Mouse (Mus musculus) midbrain, embryonic 12.5 days (tissue): ENCODE measurements around the gene Sult2b1. TPM values are rescaled to one million over a fixed set of nuclear protein-coding genes. Genes with fewer than 3 reads are reported as not detected.

Source experiments
- ATAC-seq: fragments of 200-750 bp; cut with Nextera tagmentation; 2 replicates; pipeline ENCODE4 v1.8.0; 2017; ENCODE audit warnings: low read depth, moderate TSS enrichment, moderate library complexity; ENCODE audit not compliant: low FRiP score
- H3K27ac ChIP-seq: fragments of 300-500 bp; sonication (generic); replicated peaks from 2 replicates; pipeline ENCODE4 v1.5.1; 2016; ENCODE audit warnings: mild to moderate bottlenecking
- H3K27me3 ChIP-seq: fragments of 300-500 bp; sonication (generic); 2 replicates; pipeline ENCODE4 v1.6.1; 2016; ENCODE audit warnings: mild to moderate bottlenecking
- H3K36me3 ChIP-seq: fragments of 300-500 bp; sonication (generic); 2 replicates; pipeline ENCODE4 v1.6.1; 2016
- H3K4me1 ChIP-seq: fragments of 300-500 bp; sonication (generic); 2 replicates; pipeline ENCODE4 v1.6.1; 2016
- H3K4me2 ChIP-seq: fragments of 300-500 bp; sonication (generic); replicated peaks from 2 replicates; pipeline ENCODE4 v1.6.1; 2016; ENCODE audit warnings: mild to moderate bottlenecking, moderate library complexity
- H3K4me3 ChIP-seq: fragments of 300-500 bp; sonication (generic); 2 replicates; pipeline ENCODE4 v1.5.1; 2016; ENCODE audit warnings: mild to moderate bottlenecking
- H3K9ac ChIP-seq: fragments of 300-500 bp; sonication (generic); replicated peaks from 2 replicates; pipeline ENCODE4 v1.6.1; 2016; ENCODE audit warnings: mild to moderate bottlenecking, moderate library complexity
- H3K9me3 ChIP-seq: fragments of 300-500 bp; sonication (generic); 2 replicates; pipeline ENCODE4 v1.6.1; 2016; ENCODE audit warnings: mild to moderate bottlenecking
- WGBS: fragments of 180-500 bp; shearing (Covaris S2); methylation state at CpG from one replicate; pipeline ENCODE4 v1.1.7; 2016; 5-methylcytosine and 5-hydroxymethylcytosine counted together
- polyA plus RNA-seq: library from polyadenylated mRNA; unstranded; fragments of >200 nt; fragmentation: Nextera tagmentation; extraction: Ambion mirVana; gene quantifications from 2 replicates; pipeline ENCODE4 v1.2.1, GENCODE M21; 2016

The Sult2b1 gene
- polyA plus RNA-seq, 1 experiment from 2014 or later: 1.5 TPM

- no peak for ATAC-seq
- H3K9ac ChIP-seq: no peak overlapping the region; the same call in 1 of the 2 replicates
- H3K36me3 ChIP-seq: peaks cover 25% of the 10 kb centered on the region
- peaks cover 19% of the 10 kb centered on the region for H3K27me3 ChIP-seq
- 16% methylated on average over 10 of the region's 10 CpGs for whole genome bisulfite sequencing
- H3K4me1 ChIP-seq: peaks cover 28% of the 10 kb centered on the region
- peak overlapping the region; percentile 52 for H3K4me2 ChIP-seq
- peak overlapping the region; percentile 65 for H3K27ac ChIP-seq
- H3K4me3 ChIP-seq: no peak overlapping the region
- no peaks in the 10 kb centered on the region for H3K9me3 ChIP-seq
Observed at GRCm38 (mm10) chr7:45815323-45815983, 31.0 kb upstream of the Sult2b1 start.

GRCm38 (mm10) chr7:45814841-45815240 is 30.4 kb upstream of the Sult2b1 start:
- Histone ChIP-seq H3K27me3 (peaks cover 13% of the 10 kb centered on the region), H3K36me3 (peaks cover 31% of the 10 kb centered on the region), H3K4me1 (peaks cover 28% of the 10 kb centered on the region), H3K4me3 (peak overlapping the region; percentile 90), H3K9ac (no peak overlapping the region), H3K27ac (peak overlapping the region; percentile 65), H3K9me3 (no peaks in the 10 kb centered on the region), H3K4me2 (peak overlapping the region; percentile 52)
- no peak for ATAC-seq
- WGBS: 1% methylated on average over 5 of the region's 5 CpGs

GRCm38 (mm10) chr7:45813787-45814779 is 29.6 kb upstream of the Sult2b1 start, which contains the start of gene Cyth2:
TSS of gene Cyth2 (minus strand) at chr7:45814581.
- Histone ChIP-seq H3K27me3 (peaks cover 10% of the 10 kb centered on the region), H3K36me3 (peaks cover 39% of the 10 kb centered on the region), H3K9ac (peak within 1 kb of the TSS; percentile 99), H3K9me3 (no peaks in the 10 kb centered on the region), H3K4me2 (peak within 1 kb of the TSS; percentile 91), H3K4me3 (peak within 1 kb of the TSS; percentile 90), H3K27ac (peak within 1 kb of the TSS; percentile 100), H3K4me1 (peaks cover 28% of the 10 kb centered on the region)
- WGBS: under 1% methylated on average over 72 of the region's 92 CpGs
- peak; percentile 98 for ATAC-seq

- peaks cover 35% of the 10 kb centered on the region for H3K4me1 ChIP-seq
- H3K9me3 ChIP-seq: no peaks in the 10 kb centered on the region
- H3K36me3 ChIP-seq: peaks cover 50% of the 10 kb centered on the region
- peak overlapping the region; percentile 99 for H3K9ac ChIP-seq
- ATAC-seq: no peak
- no peaks in the 10 kb centered on the region for H3K27me3 ChIP-seq
- H3K4me2 ChIP-seq: peak overlapping the region; percentile 91
- H3K27ac ChIP-seq: peak overlapping the region; percentile 100; the same call in 1 of the 2 replicates
- 84% methylated on average over 8 of the region's 8 CpGs for WGBS
- H3K4me3 ChIP-seq: peak overlapping the region; percentile 90
Observed at GRCm38 (mm10) chr7:45812921-45813320, 28.5 kb upstream of the Sult2b1 start.

GRCm38 (mm10) chr7:45809276-45810075 is 25.0 kb upstream of the Sult2b1 start:
- no peak for ATAC-seq
- peaks cover 71% of the 10 kb centered on the region for H3K36me3 ChIP-seq
- no peak overlapping the region for H3K4me3 ChIP-seq
- H3K27ac ChIP-seq: no peak overlapping the region
- no peak overlapping the region for H3K4me2 ChIP-seq
- no peaks in the 10 kb centered on the region for H3K9me3 ChIP-seq
- WGBS: 91% methylated on average over 14 of the region's 14 CpGs
- peaks cover 24% of the 10 kb centered on the region for H3K4me1 ChIP-seq
- no peak overlapping the region for H3K9ac ChIP-seq
- H3K27me3 ChIP-seq: no peaks in the 10 kb centered on the region

- Histone ChIP-seq H3K9ac (peak overlapping the region; percentile 24; the same call in 1 of the 2 replicates), H3K36me3 (peaks cover 81% of the 10 kb centered on the region), H3K27ac (0 out of 2 replicates have a peak overlapping the region, but pooled peaks have one; percentile 35), H3K4me3 (no peak overlapping the region), H3K9me3 (no peaks in the 10 kb centered on the region), H3K4me2 (no peak overlapping the region), H3K4me1 (peaks cover 24% of the 10 kb centered on the region), H3K27me3 (no peaks in the 10 kb centered on the region)
- WGBS: 41% methylated on average over 11 of the region's 11 CpGs
- ATAC-seq: no peak
Observed at GRCm38 (mm10) chr7:45808471-45808870, 24.0 kb upstream of the Sult2b1 start.

- no peak overlapping the region for H3K9ac ChIP-seq
- no peak overlapping the region for H3K4me2 ChIP-seq
- ATAC-seq: no peak
- H3K27ac ChIP-seq: peak overlapping the region; percentile 32; the same call in 1 of the 2 replicates
- WGBS: 73% methylated on average over 5 of the region's 5 CpGs
- H3K27me3 ChIP-seq: no peaks in the 10 kb centered on the region
- H3K4me1 ChIP-seq: peaks cover 13% of the 10 kb centered on the region
- H3K36me3 ChIP-seq: peaks cover 83% of the 10 kb centered on the region
- no peaks in the 10 kb centered on the region for H3K9me3 ChIP-seq
- no peak overlapping the region for H3K4me3 ChIP-seq
Observed at GRCm38 (mm10) chr7:45805941-45806340, 21.5 kb upstream of the Sult2b1 start.

GRCm38 (mm10) chr7:45802551-45802950 is 18.1 kb upstream of the Sult2b1 start:
- H3K36me3 ChIP-seq: peaks cover 56% of the 10 kb centered on the region
- WGBS: 95% methylated on average over 6 of the region's 6 CpGs
- no peak for ATAC-seq

GRCm38 (mm10) chr7:45801348-45801747 is 16.9 kb upstream of the Sult2b1 start:
- H3K4me2 ChIP-seq: no peak overlapping the region
- H3K4me1 ChIP-seq: peaks cover 34% of the 10 kb centered on the region
- peaks cover 39% of the 10 kb centered on the region for H3K27me3 ChIP-seq
- H3K4me3 ChIP-seq: no peak overlapping the region
- H3K27ac ChIP-seq: peak overlapping the region; percentile 39; the same call in 1 of the 2 replicates
- WGBS: 4% methylated on average over 12 of the region's 12 CpGs
- no peaks in the 10 kb centered on the region for H3K9me3 ChIP-seq
- ATAC-seq: peak; percentile 18; the same call in 1 of the 2 replicates
- H3K9ac ChIP-seq: no peak overlapping the region; the same call in 1 of the 2 replicates
- peaks cover 50% of the 10 kb centered on the region for H3K36me3 ChIP-seq

More at GRCm38 (mm10) chr7:45802551-45802950, 18.1 kb upstream of the Sult2b1 start:
- Histone ChIP-seq H3K4me1 (peaks cover 26% of the 10 kb centered on the region), H3K27me3 (peaks cover 27% of the 10 kb centered on the region), H3K27ac (no peak overlapping the region), H3K9me3 (no peaks in the 10 kb centered on the region), H3K4me2 (no peak overlapping the region), H3K9ac (no peak overlapping the region), H3K4me3 (no peak overlapping the region)

GRCm38 (mm10) chr7:45800546-45801204 is 16.2 kb upstream of the Sult2b1 start:
- Histone ChIP-seq H3K4me1 (peaks cover 31% of the 10 kb centered on the region), H3K4me3 (no peak overlapping the region), H3K4me2 (no peak overlapping the region), H3K27ac (peak overlapping the region; percentile 39; the same call in 1 of the 2 replicates), H3K9me3 (no peaks in the 10 kb centered on the region), H3K9ac (no peak overlapping the region; the same call in 1 of the 2 replicates), H3K36me3 (peaks cover 52% of the 10 kb centered on the region), H3K27me3 (peaks cover 46% of the 10 kb centered on the region)
- no peak for ATAC-seq
- WGBS: 20% methylated on average over 21 of the region's 25 CpGs

- no peak overlapping the region for H3K27ac ChIP-seq
- H3K27me3 ChIP-seq: peaks cover 52% of the 10 kb centered on the region
- no peak for ATAC-seq
- H3K9me3 ChIP-seq: no peaks in the 10 kb centered on the region
- H3K4me3 ChIP-seq: no peak overlapping the region
- 43% methylated on average over 7 of the region's 7 CpGs for WGBS
- no peak overlapping the region for H3K4me2 ChIP-seq
- H3K9ac ChIP-seq: no peak overlapping the region
- peaks cover 31% of the 10 kb centered on the region for H3K4me1 ChIP-seq
- H3K36me3 ChIP-seq: peaks cover 59% of the 10 kb centered on the region
Observed at GRCm38 (mm10) chr7:45800001-45800400, 15.5 kb upstream of the Sult2b1 start.
